Mouse (Mus musculus) adrenal gland, postnatal 25 days (tissue): ENCODE measurements at regions not wholly inside any gene's neighbourhood (a gene's known extent, or its start where the extent isn't known, plus 50 kb on each side); places are given as distances from the start of the nearest gene placed in this dataset.

Experiments
- DNase-seq: peaks from one replicate; pipeline ENCODE4 v3.0.0; 2021; ENCODE audit warnings: mixed read lengths

GRCm38 (mm10) chr13:63627184-63627893 lies 53.9 kb upstream of the Ptch1 start:
- DNase-seq, result no peak

- DNase-seq, result no peak
These were observed 54.5 kb upstream of the Ptch1 start for GRCm38 (mm10) chr13:63627894-63628287.

DNA sequence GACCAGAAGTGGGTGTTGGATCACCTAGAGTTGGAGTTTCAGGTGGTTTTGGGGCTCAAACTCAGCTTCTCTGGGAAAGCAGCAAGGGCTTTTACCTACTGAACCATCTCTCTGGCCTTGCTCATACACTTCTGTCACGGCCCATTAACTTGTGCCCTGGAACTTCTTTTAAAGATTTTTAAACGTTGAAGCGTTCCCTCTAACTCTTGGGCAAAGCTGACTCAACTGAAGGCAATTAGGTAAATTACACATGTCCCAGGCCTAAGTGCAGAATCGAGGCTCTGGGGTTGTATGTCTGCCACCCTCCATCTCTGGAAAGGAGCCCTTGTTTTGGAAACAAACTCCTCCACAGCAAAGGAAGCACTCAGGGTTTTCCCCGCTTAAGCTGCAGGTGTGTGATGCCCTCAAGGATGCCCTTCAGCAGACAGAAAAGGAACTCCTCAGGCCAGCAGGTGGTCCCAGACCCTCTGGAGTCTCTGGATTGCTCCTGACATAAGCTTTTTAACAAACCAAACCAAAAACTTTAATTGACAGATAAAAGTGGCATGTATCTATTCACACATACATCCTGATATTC lies 58.5 kb upstream of the Ptch1 start:
- no peak for DNase-seq

DNA sequence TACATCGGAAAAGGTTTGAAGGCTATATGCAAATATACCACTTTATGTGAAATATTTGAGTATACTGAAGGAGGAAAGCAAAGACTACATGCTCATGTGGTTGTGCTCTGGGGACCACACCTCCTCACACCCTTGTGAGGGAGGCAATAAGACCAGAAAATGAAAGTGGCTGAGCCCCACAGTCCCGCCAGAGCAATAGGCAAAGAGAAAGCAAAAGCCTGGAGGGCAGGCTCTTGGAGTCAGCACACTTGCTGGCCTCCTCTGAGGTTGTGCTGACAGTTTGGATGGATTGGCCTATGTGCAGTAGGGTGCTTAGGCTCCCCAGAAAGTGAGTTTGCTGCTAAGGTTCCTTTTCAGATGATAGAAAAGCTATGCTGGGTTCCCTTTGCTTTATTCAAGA lies 60.9 kb upstream of the Ptch1 start:
- DNase-seq, result no peak

DNA sequence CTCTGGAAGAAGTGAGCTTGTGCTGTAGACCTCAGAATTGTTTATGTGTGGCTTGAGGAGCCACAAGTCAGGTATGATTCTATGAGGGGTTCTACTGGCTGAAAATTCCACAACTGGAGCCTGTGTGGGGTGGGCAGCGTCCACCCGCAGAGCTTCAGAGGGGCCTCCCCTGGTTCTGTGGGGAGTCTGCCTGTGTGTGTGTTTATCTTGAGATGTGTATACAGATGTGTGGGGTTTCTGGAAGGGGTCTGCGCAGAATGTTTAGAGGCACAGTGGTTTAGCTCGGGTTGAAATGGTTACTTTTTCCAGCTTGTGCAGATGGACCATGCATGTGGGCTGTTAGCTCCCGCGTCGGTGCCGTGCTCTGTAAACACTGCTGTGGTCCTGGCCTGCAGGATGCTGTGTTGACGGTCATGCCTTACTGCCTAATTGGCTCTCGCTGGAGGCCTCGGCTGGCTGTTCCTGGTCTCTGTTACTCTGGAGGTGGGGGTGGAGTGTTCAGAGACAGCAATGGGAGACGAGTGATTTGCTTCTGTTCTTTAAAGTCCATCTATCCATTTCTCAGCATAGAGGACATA lies 68.3 kb upstream of the Ptch1 start:
- DNase-seq, result no peak

DNA sequence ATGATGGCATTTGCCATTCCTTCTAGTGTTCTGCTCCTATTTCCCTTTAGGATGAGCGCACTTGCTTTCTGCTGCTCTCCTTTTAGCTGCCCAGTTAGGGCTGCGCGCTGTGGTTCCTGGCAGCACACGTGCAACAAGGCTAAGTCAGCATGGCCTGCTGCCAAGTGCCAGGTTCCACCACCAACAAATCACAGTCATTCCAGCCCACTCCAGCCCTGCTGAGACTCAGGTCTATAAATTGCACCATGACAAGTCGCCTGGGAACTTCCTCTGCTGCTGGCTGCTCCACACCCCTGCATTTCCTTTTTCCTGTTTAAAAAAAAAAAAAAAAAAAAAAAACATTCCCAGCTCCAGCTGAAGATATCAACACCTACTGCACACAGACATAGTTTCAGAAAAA lies 69.2 kb upstream of the Ptch1 start:
- peak; percentile 89 for DNase-seq

GRCm38 (mm10) chr13:63643394-63643793 lies 70.0 kb upstream of the Ptch1 start:
- DNase-seq, result no peak

- DNase-seq, result no peak
These were observed 70.9 kb upstream of the Ptch1 start for GRCm38 (mm10) chr13:63644308-63644707.

DNA sequence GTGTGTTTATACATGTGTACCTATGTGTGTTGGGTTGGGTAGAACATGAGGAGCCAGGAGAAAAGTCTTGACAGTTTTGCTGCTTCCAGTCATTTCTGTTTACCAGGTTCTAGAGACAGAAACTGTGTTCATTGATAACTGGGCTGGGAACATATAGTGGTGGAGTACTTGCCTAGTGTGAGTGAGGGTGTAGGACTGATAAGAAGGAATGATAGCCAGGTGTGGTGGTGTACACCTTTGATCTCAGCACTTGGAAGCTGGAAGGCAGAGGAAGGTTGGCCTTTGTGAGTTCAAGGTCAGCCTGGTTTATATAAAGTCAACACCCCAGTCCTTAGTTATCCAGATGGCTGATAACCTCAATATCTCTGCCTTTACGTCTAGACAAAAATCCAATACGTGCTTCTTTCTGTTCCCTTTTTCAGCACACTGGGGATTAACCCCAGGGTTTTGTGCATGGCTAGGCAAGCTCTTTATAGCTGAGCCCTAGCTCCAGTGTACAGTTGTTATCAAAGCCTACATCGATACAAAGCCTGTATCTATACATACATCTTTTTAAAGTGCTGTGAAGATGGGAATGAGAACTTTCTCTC lies 75.8 kb upstream of the Ptch1 start:
- DNase-seq, result no peak

DNA sequence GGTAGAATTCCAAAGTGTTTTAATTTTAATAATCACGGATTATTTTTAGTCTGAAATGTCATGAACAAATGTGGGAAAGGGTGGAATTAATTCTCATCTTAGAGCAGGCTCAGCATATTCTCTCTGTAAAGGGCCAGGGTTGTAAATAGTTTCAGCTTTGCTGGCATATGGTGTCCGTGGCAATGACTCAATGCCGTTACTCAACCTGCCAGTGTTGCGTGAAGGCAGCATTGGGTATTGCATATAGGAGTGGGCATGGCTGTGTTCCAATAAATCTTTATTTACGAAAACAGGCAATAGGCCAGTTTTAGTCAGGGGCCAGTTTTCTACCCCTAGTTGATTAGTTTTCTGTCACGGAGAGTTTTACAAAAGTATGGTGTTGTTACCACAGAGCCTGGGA lies 81.1 kb upstream of the Ptch1 start:
- DNase-seq, result no peak

GRCm38 (mm10) chr13:63657115-63657514 lies 83.7 kb upstream of the Ptch1 start:
- DNase-seq, result no peak

- DNase-seq, result no peak
These were observed 86.0 kb upstream of the Ptch1 start for GRCm38 (mm10) chr13:63659412-63659811.

- DNase-seq, result no peak
These were observed 87.0 kb upstream of the Ptch1 start for GRCm38 (mm10) chr13:63660431-63660830.

GRCm38 (mm10) chr13:63668576-63668975 lies 95.2 kb upstream of the Ptch1 start:
- no peak for DNase-seq

GRCm38 (mm10) chr13:63669031-63669430 lies 95.6 kb upstream of the Ptch1 start:
- DNase-seq, result no peak

DNA sequence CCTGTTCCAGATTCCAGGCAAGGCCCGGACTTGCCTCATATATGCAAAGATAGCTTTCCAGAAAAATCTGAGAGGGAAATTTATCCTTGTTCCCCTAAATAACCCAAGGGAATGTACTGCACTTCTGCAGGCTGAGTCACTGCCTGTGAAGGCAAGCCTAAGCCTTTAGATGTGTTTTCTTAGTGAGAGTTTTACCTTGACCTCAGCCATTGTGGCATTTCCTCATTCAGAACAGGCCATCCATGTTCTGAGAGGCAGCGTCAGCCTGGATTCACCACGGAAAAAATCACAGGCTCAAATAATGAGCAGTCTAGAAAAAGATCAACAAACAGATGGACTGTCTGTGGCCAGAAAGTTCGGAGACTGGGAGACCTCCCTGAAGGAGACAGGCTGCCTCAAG lies 99.0 kb upstream of the Ptch1 start:
- no peak for DNase-seq

DNA sequence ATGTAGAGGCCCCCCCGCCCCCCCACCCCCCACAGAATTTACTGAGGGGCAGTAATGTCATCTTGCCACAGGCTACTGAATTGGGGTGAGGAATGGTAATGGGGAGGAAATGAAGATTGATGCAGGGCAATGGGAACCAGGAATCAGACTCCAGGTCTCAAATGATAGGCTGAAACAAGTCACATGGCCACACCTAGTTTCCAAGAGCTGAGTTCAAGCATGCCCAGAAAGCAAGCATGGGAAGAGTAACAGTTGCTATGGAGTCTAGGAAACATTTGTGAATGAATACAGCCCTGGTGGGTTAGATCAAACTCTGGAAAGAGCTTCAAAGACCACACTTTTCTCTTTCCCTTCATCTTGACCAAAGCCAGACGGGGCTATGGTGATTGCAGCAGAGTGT lies 104.3 kb upstream of the Ptch1 start:
- no peak for DNase-seq

DNA sequence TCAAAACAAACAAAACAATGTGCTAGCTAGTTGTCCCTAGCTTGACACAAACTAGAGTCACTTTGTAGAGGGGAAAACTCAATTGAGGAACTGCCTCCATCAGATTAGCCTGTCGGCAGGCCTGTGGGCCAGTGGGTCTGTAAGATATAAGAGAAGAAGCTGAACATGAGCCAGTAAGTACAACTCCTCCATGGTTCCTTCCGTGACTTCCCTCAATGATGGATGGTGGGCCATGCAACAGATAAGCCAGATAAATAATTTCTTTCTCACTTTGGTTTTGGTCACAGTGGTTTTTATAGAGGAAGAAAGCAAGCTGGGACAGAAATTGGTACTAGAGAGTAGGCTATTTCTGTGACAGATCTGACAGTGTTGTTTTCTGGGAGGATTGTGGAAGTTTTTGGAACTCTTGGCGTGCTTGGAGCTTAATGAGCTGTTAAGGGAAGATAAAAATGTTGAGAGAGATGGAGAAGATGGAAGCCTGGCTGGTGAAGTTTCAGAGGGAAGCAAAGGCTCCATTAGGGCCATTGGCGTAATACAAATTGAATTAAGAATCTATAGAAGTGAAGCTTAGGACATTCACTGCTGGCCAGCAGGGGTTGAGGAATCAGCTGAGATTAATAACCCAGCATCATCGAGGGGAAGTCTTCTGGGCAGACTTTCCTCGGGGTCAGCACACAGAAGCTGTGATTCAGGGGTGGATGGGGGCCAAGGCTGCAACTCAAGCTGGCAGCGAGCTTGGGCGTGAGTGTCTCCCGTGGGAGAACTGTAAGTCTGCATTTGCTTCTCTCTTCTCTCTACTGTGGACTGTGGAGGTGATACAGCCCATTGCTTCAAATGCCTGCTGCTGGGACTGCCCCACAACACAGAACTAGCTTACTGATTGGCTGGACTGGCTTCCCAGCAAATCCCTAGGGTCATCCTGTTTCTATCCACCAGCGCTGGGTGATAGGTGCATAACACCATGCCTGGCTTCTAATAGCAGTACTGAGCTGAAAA lies 105.2 kb upstream of the Ptch1 start:
- DNase-seq, result peak; percentile 44

- no peak for DNase-seq
These were observed 108.9 kb upstream of the Ptch1 start for GRCm38 (mm10) chr13:63682341-63682740.

GRCm38 (mm10) chr13:63691974-63692373 lies 118.6 kb upstream of the Ptch1 start:
- DNase-seq, result no peak

- no peak for DNase-seq
These were observed 120.2 kb upstream of the Ptch1 start for GRCm38 (mm10) chr13:63693636-63694035.

DNA sequence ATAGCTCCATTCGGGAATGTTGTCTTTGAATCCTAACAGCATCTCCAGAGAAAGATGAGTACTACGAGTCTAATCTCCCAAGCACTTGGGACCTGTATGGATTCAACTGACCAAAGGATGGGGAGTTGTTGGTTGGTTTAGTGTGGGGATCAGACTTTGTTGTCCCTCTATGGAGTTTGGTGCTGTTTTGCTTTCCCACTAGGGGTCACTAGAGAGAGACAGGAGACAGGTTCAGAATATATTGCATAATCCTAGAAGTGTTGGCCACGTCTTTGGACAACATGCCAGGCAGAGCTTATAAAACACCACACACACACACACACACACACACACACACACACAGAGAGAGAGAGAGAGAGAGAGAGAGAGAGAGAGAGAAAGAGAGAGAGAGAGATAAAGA lies 118.6 kb upstream of the Ercc6l2 start:
- no peak for DNase-seq
